Mouse (Mus musculus) kidney, postnatal 4 days (tissue): ENCODE measurements at regions not wholly inside any gene's neighbourhood (a gene's known extent, or its start where the extent isn't known, plus 50 kb on each side); places are given as distances from the start of the nearest gene placed in this dataset.
"Not testable (repeated sequence)": the region's sequence is repeated elsewhere in the genome, so short reads cannot be mapped to it uniquely, and the experiment has no call there.

Experiments
- DNase-seq, 2 experiments: peaks; one replicate each; pipeline ENCODE4 v3.0.0; 2021; ENCODE audit warnings: mixed read lengths in 2 of 2

GRCm38 (mm10) chr5:45382804-45383203 lies 67.2 kb downstream of the Qdpr start:
- DNase-seq = no peak

DNA sequence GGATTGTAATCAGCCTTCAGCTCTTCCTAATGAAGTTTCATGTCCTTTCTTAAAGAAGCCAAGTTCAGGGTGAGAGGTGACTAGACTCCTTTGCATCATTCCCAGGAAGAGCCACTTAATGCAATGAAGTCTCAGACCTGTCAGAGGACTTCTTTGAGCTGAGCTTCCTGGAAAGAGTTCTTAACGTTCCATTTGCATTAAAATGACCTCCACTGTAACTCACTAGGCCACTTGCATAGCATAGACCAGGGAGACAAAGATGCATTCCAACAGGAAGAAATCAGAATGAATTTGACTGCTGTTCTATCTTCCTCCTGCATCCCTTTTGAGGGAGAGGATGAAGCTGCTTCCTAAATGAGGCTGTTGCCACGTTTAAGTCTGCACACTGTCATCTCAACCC lies 71.5 kb downstream of the Qdpr start:
- DNase-seq = no peak

DNA sequence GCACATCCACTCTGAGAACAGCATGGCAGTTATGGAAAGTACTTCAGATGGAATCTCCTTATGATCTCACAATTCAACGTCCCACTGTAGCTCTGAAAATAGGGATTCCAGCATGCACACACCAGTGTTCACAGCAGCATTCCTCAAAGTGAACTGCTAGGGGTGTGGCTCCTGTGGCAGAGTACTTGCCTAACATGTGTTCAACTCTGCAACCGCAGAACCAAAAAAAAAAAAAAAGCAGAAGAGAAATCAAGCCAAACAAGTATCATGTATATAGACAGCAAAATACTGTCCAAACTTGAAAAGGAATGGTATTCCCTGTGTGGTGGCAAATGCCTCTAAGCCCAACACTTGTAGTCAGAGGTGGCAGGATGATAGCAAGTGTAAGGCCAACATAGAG lies 77.0 kb downstream of the Qdpr start:
- DNase-seq = no peak

DNA sequence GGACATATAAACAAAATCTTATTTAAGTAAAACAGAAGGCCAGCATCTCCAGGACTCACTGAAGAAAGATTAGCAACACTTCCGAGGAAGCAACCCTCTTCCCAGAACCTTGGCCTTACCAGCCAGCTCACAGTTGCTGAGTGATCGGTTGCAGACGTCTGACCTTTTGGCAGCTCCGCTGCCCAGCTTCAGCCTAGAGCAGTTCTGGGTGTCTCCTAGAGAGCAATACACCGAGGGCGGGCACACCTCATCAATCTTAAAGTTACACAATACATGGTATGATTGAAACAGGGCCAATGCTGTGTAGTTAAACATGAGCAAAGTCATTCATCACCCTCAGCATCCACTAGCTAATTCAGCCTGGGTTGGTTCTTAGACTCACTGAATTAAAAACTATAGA lies 81.6 kb downstream of the Qdpr start:
- DNase-seq = no peak

GRCm38 (mm10) chr5:45360189-45360588 lies 89.8 kb downstream of the Qdpr start:
- DNase-seq = no peak

GRCm38 (mm10) chr5:45340411-45340810 lies 109.6 kb downstream of the Qdpr start:
- no peak for DNase-seq

DNA sequence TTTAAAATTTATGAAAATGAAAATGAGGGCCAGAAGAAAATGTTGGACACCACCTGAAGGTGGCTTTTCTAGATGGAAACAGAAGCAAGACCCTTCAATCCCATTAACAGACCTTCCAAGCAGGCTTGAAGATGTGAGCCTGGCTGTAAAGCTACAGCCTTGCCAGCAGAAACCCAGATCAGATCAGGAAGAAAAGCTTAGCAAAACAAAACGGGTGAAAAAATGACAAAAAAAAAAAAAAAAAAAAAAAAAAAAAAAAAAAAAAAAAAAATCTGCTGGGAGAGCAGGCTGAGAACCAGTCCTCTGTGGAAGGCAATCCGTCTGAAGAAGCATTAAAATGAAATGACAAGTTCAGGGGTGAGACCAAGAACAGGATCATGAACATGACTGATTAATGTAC lies 113.2 kb downstream of the Qdpr start:
- DNase-seq = no peak

DNA sequence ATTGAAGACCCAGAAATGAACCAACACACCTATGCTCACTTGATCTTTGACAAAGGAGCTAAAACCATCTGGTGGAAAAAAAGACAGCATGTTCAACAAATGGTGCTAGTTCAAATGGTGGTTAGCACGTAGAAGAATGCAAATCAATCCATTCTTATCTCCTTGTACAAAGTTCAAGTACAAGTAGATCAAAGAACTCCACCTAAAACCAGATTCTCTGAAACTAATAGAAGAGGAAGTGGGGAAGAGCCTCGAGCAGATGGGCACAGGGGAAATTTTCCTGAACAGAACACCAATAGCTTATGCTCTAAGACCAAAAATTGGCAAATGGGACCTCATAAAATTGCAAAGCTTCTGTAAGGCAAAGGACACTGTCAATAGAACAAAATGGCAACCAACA lies 125.6 kb downstream of the Qdpr start:
- not testable (repeated sequence) for DNase-seq

GRCm38 (mm10) chr5:45323500-45323899 lies 126.5 kb downstream of the Qdpr start:
- DNase-seq = peak; percentile 18 to 42

DNA sequence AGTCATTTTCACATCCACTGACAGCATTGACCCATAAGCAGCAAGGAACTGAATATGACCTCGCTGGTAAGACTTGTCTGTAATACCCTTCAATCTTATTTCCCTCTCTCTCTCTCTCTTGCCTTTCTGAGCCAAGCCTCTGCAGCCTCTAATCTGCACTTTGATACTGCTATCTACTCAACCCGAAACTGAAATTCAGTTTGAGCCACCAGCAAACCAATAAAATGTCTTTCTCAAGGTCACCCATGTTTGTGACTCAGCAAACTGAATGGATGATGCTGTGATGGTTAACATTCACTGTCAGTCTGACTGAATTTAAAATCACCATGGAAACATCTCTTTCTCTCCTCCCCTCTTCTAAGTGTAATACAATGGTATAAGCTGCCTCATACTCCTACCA lies 132.0 kb downstream of the Qdpr start:
- no peak for DNase-seq

DNA sequence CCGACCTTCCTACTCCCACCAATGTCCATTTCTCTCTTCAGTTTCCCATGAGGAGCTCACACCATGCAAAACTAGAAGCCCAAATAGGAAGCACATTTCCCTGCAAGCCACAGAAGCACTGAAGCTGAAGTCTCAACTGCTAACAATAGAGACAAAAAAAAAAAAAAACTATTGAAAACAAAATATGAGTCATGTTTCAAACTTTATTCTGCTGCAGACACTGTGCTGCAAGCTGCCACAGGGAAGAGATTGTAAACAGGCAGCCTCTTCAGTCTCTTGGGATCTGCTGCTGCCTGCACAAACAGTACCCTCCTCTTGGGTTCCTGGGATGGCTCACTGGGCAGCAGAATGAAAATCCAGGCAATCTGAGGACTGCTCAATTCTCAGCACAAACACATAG lies 148.9 kb downstream of the Qdpr start:
- DNase-seq = no peak

DNA sequence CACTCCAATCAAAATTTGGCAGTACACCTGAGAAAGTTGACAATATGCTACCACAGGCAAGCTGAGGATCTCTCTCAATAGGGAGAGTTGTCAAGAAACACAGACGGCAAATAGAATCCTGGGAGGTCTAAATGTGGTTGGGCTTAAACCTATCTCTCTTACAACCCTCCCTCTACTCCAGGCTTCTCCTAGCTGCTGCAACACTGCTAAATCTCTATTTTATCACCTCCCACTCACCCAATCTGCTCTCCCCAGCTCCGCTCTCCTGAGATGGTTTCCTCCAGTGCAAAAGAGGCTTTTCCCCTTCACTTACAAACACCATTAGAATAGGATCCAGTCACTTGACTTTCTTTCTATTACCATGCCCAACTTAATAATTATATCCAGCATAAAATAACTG lies 151.2 kb downstream of the Qdpr start:
- no peak for DNase-seq

DNA sequence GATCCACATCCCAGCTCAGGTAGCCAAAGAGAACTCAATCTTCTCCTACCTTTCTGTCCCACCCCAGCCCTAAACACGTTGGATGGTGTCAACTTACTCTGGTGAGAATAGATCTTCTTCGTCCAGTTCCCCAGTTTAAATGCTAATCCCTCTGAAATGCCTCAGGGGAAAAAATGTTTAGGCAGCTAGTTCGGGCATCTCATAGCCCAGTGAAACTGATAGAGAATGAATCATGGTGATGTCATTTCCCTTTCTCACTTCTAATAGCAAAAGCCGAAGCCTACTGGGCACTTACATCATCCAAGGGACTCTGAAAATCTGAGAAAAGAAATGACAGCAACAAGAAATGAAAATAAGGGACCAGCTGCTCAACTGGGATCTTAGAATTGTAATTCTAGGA lies 154.9 kb downstream of the Qdpr start:
- no peak for DNase-seq

- DNase-seq = peak; percentile 10 to 55
These were observed 157.0 kb downstream of the Qdpr start for GRCm38 (mm10) chr5:45292833-45293546.

GRCm38 (mm10) chr5:45292383-45292782 lies 157.7 kb downstream of the Qdpr start:
- peak; percentile 53 to 65 for DNase-seq

GRCm38 (mm10) chr5:45291752-45292151 lies 158.3 kb downstream of the Qdpr start:
- no peak for DNase-seq

- no peak for DNase-seq
These were observed 158.8 kb downstream of the Qdpr start for GRCm38 (mm10) chr5:45291276-45291675.

DNA sequence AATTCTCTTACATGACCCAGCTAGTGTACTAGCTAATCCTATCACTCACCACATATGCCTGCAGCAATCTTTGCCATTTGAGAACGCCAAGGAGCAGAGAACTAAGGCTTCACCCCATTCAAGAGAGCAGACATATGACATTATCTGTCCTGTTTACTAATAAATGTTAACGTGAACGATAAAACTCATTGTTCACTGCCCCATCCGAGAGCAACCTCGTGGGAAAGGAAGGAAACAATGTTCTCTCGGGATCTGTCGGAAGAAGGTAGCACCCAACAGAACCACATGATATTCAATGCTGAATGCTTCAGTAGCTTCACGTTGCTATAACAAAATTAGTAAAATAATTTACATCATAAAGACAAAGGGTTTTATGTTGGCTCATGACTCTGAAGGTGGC lies 163.6 kb downstream of the Qdpr start:
- no peak for DNase-seq

DNA sequence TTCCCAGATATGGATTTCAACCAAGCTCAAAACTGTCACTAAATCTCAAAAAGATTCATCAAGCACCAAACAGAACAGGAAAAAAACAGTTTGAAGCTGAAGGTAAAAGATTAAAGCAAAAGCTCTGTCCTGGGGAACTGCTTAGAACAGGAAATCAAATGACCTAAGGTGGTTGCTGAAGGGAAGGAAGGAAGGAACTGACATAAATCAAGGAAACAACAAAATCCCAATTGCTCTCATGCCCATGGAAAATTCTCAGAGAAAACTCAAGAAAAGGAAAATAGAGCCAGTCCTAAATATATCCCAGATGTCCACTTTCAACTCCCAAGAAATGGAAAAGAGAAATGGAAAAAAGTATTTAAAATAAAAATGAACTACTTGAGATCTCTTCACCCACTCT lies 165.4 kb downstream of the Qdpr start:
- DNase-seq = no peak

DNA sequence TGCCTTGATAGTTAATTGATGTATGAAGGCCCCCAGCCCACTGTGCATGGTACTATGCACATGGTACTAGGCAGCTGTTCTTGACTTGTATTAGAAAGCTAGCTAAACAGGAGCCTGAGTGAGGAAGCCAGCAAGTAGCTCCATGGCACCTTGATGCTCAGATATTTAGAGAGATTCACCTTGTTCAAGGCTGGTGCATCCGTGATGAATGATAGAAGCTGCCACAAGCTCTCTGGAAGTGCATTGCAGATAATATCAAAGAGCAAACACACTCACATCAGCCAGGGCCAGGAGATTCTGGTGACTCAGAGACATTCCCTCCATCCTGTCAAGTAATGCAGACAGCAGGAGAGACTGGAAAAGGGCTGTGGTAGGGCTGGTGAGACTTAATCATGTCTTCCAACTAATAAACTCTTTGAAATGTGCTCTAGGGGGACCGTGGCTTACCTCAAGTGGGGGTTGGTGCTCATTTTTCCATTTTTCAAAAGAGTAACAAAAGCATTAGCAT lies 166.1 kb downstream of the Qdpr start:
- DNase-seq = peak in 1 of 2 experiments; percentile 2

GRCm38 (mm10) chr5:45282207-45282930 lies 167.7 kb downstream of the Qdpr start:
- peak; percentile 19 to 26 for DNase-seq

GRCm38 (mm10) chr5:45278571-45278970 lies 171.5 kb downstream of the Qdpr start:
- DNase-seq = peak; percentile 89 to 91

DNA sequence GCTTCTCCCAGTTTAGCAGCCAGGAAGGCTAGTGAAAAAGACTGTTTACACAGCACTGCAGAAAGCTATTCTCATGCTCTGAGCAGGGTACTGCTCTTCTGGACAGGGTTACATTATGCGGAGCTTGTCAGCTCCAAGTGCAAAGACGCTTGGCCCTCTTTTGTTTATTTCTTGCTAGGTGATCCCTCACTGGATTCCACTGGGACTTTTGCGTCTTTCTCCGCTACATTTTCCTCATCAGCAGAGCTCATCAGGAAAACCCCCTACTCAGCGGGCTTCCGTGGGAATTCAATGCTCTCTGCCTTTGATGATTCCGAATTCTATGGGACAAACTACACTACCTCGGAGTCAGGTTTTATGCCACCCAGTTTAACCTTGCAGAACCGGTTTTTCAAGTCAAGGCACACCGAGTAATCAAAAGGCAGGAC lies 172.0 kb downstream of the Qdpr start:
- peak; percentile 18 to 45 for DNase-seq

DNA sequence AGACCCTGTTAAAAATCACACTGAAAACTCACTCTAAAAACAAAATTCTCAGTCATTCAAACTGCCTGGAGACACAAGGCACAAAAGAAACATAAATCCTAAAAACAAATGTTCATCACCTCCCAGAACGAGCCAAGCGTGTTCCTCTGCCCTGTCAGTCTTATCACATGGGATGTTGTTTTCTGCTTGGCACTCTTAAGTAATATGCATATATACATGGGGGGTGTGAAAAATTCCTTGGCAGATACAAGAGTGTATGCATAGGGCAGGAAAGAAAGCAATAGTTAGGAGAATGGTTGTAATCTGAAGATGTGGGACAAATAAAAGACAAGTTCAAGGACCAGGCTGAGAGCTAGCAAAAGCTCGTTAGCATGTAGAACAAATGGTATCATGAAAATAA lies 179.4 kb downstream of the Qdpr start:
- DNase-seq = no peak
